Mouse (Mus musculus) liver, embryonic 14.5 days (tissue): ENCODE data around the gene Csrp1. TPM values are rescaled to one million over a fixed set of nuclear protein-coding genes. Genes with fewer than 3 reads are reported as not detected.
A peak's percentile ranks its signal among the peaks of the same experiment; 100 is the strongest.

Experiments
- ATAC-seq: fragments of 200-750 bp; cut with Nextera tagmentation; 2 replicates; pipeline ENCODE4 v1.8.0; 2017; ENCODE audit warnings: moderate number of reproducible peaks, mild to moderate bottlenecking, moderate library complexity; ENCODE audit not compliant: insufficient read depth
- DNase-seq, 3 experiments: peaks; one replicate each; pipeline ENCODE4 v3.0.0-alpha.2; 2012 to 2013; ENCODE audit warnings: low read depth in 3 of 3, low spot score in 3 of 3
- H3K27ac ChIP-seq: fragments of 300-500 bp; sonication (generic); 2 replicates; pipeline ENCODE4 v1.5.1; 2014; ENCODE audit warnings: moderate library complexity, mild to moderate bottlenecking, control low read depth, inconsistent platforms
- H3K27me3 ChIP-seq: fragments of 300-500 bp; sonication (generic); 2 replicates; pipeline ENCODE4 v1.6.1; 2014; ENCODE audit warnings: mild to moderate bottlenecking, low read length, moderate library complexity; ENCODE audit not compliant: control insufficient read depth, insufficient read depth
- H3K36me3 ChIP-seq: fragments of 300-500 bp; sonication (generic); replicated peaks from 2 replicates; pipeline ENCODE4 v1.6.1; 2014; ENCODE audit warnings: low read depth; ENCODE audit not compliant: control insufficient read depth, insufficient read depth
- H3K4me1 ChIP-seq, 2 experiments: fragments of 200-500 bp in 1 of 2; fragments of 300-500 bp in 1 of 2; sonication (generic) in 1 of 2; replicated peaks; 2 replicates each; pipeline ENCODE4 v1.6.1; 2012 to 2014; ENCODE audit warnings: antibody characterized with exemption in 1 of 2, inconsistent platforms in 1 of 2, low read length in 1 of 2; ENCODE audit not compliant: control insufficient read depth in 2 of 2, insufficient read depth in 2 of 2
- H3K4me2 ChIP-seq: fragments of 300-500 bp; sonication (generic); 2 replicates; pipeline ENCODE4 v1.6.1; 2014; ENCODE audit warnings: low read depth, mild to moderate bottlenecking, control low read depth, moderate library complexity
- H3K4me3 ChIP-seq, 2 experiments: fragments of 200-500 bp in 1 of 2; fragments of 300-500 bp in 1 of 2; sonication (generic) in 1 of 2; 2 replicates each; pipeline ENCODE4 v1.5.1; 2012 to 2014; ENCODE audit warnings: low read depth in 2 of 2, low read length in 2 of 2, mild to moderate bottlenecking in 2 of 2, control low read depth in 1 of 2, inconsistent platforms in 1 of 2, moderate library complexity in 1 of 2; ENCODE audit not compliant: insufficient read depth in 1 of 2
- H3K9ac ChIP-seq: fragments of 300-500 bp; sonication (generic); replicated peaks from 2 replicates; pipeline ENCODE4 v1.6.1; 2014; ENCODE audit warnings: mild to moderate bottlenecking, control low read depth, moderate library complexity
- H3K9me3 ChIP-seq: fragments of 300-500 bp; sonication (generic); 2 replicates; pipeline ENCODE4 v1.6.1; 2016; ENCODE audit warnings: low read length, mixed read lengths; ENCODE audit not compliant: control insufficient read depth
- CTCF ChIP-seq: IDR thresholded peaks from 2 replicates; pipeline ENCODE4 v1.5.1; 2016; ENCODE audit warnings: antibody characterized with exemption, low read depth, control low read depth
- EP300 ChIP-seq: IDR thresholded peaks from 2 replicates; pipeline ENCODE4 v1.6.1; 2016; ENCODE audit warnings: antibody characterized with exemption, low read depth
- WGBS: fragments of 180-500 bp; shearing (Covaris S2); extraction: QIAGEN DNeasy Blood & Tissue Kit; methylation state at CpG from one replicate; pipeline ENCODE4 v1.1.7; 2014; ENCODE audit not compliant: insufficient replicate concordance; 5-methylcytosine and 5-hydroxymethylcytosine counted together
- polyA plus RNA-seq, 2 experiments: library from polyadenylated mRNA; depleted of rRNA in 1 of 2; stranded (reverse) in 1 of 2; unstranded in 1 of 2; fragments of >200 nt; fragmentation: Nextera tagmentation in 1 of 2; extraction: Ambion mirVana in 1 of 2; gene quantifications; 2 replicates each; pipeline versions ENCODE4 v1.2.1 to v1.2.3; 2012 to 2014

Csrp1 gene
- polyA plus RNA-seq, 2 experiments: 33.8 to 35.7 TPM

- Histone ChIP-seq H3K36me3 (no peaks in the 10 kb centered on the region), H3K27me3 (no peaks in the 10 kb centered on the region), H3K27ac (no peak overlapping the region), H3K4me3 (no peak overlapping the region), H3K9me3 (no peaks in the 10 kb centered on the region), H3K4me2 (no peak overlapping the region), H3K9ac (no peak overlapping the region), H3K4me1 (peaks cover 10 to 25% of the 10 kb centered on the region in 2 experiments)
- DNase-seq: no peak
- ATAC-seq: no peak
- 22% methylated on average over 7 of the region's 7 CpGs for WGBS
- TF ChIP-seq EP300: no peak
- no peak for TF ChIP-seq CTCF
Observed at GRCm38 (mm10) chr1:135711126-135711525, 8.7 kb upstream of the Csrp1 start.

GRCm38 (mm10) chr1:135714028-135714815, 5.6 kb upstream of the Csrp1 start:
- H3K4me2 ChIP-seq: peak overlapping the region; percentile 40
- no peaks in the 10 kb centered on the region for H3K36me3 ChIP-seq
- no peak overlapping the region for H3K4me3 ChIP-seq
- no peaks in the 10 kb centered on the region for H3K27me3 ChIP-seq
- peak overlapping the region; percentile 28; the same call in 1 of the 2 replicates for H3K27ac ChIP-seq
- TF ChIP-seq CTCF (no peak), EP300 (no peak)
- no peak overlapping the region for H3K9ac ChIP-seq
- no peaks in the 10 kb centered on the region for H3K9me3 ChIP-seq
- ATAC-seq (peak; percentile 49), DNase-seq (no peak)
- peaks cover 10 to 25% of the 10 kb centered on the region in 2 experiments for H3K4me1 ChIP-seq
- 10% methylated on average over 9 of the region's 9 CpGs for whole genome bisulfite sequencing

- ATAC-seq (peak; percentile 81), DNase-seq (no peak)
- Histone ChIP-seq H3K27ac (peak overlapping the region; percentile 65), H3K4me1 (peaks cover 10 to 31% of the 10 kb centered on the region in 2 experiments), H3K27me3 (no peaks in the 10 kb centered on the region), H3K36me3 (no peaks in the 10 kb centered on the region), H3K4me3 (no peak overlapping the region), H3K4me2 (peak overlapping the region; percentile 40), H3K9me3 (no peaks in the 10 kb centered on the region), H3K9ac (0 out of 2 replicates have a peak overlapping the region, but pooled peaks have one; percentile 31)
- 16% methylated on average over 3 of the region's 3 CpGs for WGBS
- no peak for TF ChIP-seq CTCF
- TF ChIP-seq EP300: peak; percentile 47; the same call in 1 of the 2 replicates
Observed at GRCm38 (mm10) chr1:135714901-135715609, 4.8 kb upstream of the Csrp1 start.

GRCm38 (mm10) chr1:135719486-135719885, 375 bp upstream of the Csrp1 start:
- DNase-seq: peak; percentile 59 to 64 (median 62)
- peak overlapping the region; percentile 36; the same call in 1 of the 2 replicates for H3K4me2 ChIP-seq

GRCm38 (mm10) chr1:135723016-135723415, 3.2 kb downstream of the Csrp1 start:
- H3K27ac ChIP-seq: no peak overlapping the region
- peaks cover 0 to 14% of the 10 kb centered on the region in 2 experiments; a peak in 2 of 4 replicates for H3K4me1 ChIP-seq
- no peak overlapping the region for H3K9ac ChIP-seq
- no peak overlapping the region for H3K4me3 ChIP-seq
- TF ChIP-seq EP300 (no peak), CTCF (no peak)
- 61% methylated on average over 1 of the region's 1 CpGs for WGBS
- no peak for ATAC-seq
- no peak overlapping the region for H3K4me2 ChIP-seq
- H3K36me3 ChIP-seq: no peaks in the 10 kb centered on the region
- DNase-seq: no peak
- no peaks in the 10 kb centered on the region for H3K27me3 ChIP-seq
- H3K9me3 ChIP-seq: no peaks in the 10 kb centered on the region

More at GRCm38 (mm10) chr1:135719486-135719885, 375 bp upstream of the Csrp1 start:
- peaks cover 7 to 25% of the 10 kb centered on the region in 2 experiments for H3K4me1 ChIP-seq
- H3K27ac ChIP-seq: no peak overlapping the region
- H3K9me3 ChIP-seq: no peaks in the 10 kb centered on the region
- H3K27me3 ChIP-seq: no peaks in the 10 kb centered on the region
- TF ChIP-seq CTCF: peak; percentile 84
- no peak for TF ChIP-seq EP300
- ATAC-seq: no peak
- H3K9ac ChIP-seq: no peak overlapping the region
- no peak overlapping the region for H3K4me3 ChIP-seq
- no peaks in the 10 kb centered on the region for H3K36me3 ChIP-seq
- WGBS: 15% methylated on average over 9 of the region's 9 CpGs
